Mouse (Mus musculus) megakaryocyte, embryonic 14.5 days (primary cell): ENCODE data around the gene Prr5l. TPM values are rescaled to one million over a fixed set of nuclear protein-coding genes. Genes with fewer than 3 reads are reported as not detected.

Experiments used
- H3K27me3 ChIP-seq: replicated peaks from 2 replicates; pipeline ENCODE3; 2012; ENCODE audit warnings: inconsistent platforms
- H3K36me3 ChIP-seq: replicated peaks from 2 replicates; pipeline ENCODE3; 2012; ENCODE audit warnings: low read length, inconsistent platforms, mixed read lengths
- H3K4me1 ChIP-seq: 2 replicates; pipeline ENCODE4 v1.6.1; 2012; ENCODE audit warnings: inconsistent platforms
- H3K4me3 ChIP-seq: replicated peaks from 2 replicates; pipeline ENCODE3; 2012; ENCODE audit warnings: moderate library complexity, mild to moderate bottlenecking, inconsistent platforms
- H3K9me3 ChIP-seq: 2 replicates; pipeline ENCODE4 v1.6.1; 2012; ENCODE audit warnings: inconsistent platforms
- FLI1 ChIP-seq: IDR thresholded peaks from 2 replicates; pipeline ENCODE4 v1.6.1; 2012; ENCODE audit warnings: low read length, inconsistent platforms, mixed read lengths
- GATA1 ChIP-seq: IDR thresholded peaks from 3 replicates; pipeline ENCODE4 v1.6.1; 2012; ENCODE audit warnings: mixed read lengths, low read length, inconsistent platforms, borderline replicate concordance
- polyA plus RNA-seq: library from polyadenylated mRNA; stranded (reverse); fragments of >175 nt; gene quantifications from 2 replicates; pipeline ENCODE4 v1.2.3, GENCODE M21; 2012; ENCODE audit warnings: low replicate concordance; ENCODE audit not compliant: insufficient read depth

Gene Prr5l
- polyA plus RNA-seq, 1 experiment = 44.1 TPM

GRCm38 (mm10) chr2:101684421-101684820, 198.4 kb downstream of the Prr5l start:
- no peak for TF ChIP-seq GATA1
- TF ChIP-seq FLI1 = no peak
- H3K36me3 ChIP-seq = peaks cover 79% of the 10 kb centered on the region

GRCm38 (mm10) chr2:101679164-101679784, 203.6 kb downstream of the Prr5l start:
- peaks cover 4% of the 10 kb centered on the region for H3K27me3 ChIP-seq
- no peaks in the 10 kb centered on the region for H3K9me3 ChIP-seq
- peaks cover 35% of the 10 kb centered on the region for H3K4me1 ChIP-seq
- peak overlapping the region; percentile 96 for H3K4me3 ChIP-seq
- TF ChIP-seq FLI1 (no peak), GATA1 (no peak)
- H3K36me3 ChIP-seq = peaks cover 29% of the 10 kb centered on the region

More at GRCm38 (mm10) chr2:101684421-101684820, 198.4 kb downstream of the Prr5l start:
- no peaks in the 10 kb centered on the region for H3K9me3 ChIP-seq
- no peak overlapping the region for H3K4me3 ChIP-seq
- H3K27me3 ChIP-seq = no peaks in the 10 kb centered on the region
- peaks cover 25% of the 10 kb centered on the region for H3K4me1 ChIP-seq

GRCm38 (mm10) chr2:101678236-101679021, 204.4 kb downstream of the Prr5l start, which contains the start of gene Traf6:
Gene Traf6 (plus strand): TSS chr2:101678429.
- no peak for TF ChIP-seq GATA1
- TF ChIP-seq FLI1 = no peak
- H3K4me3 ChIP-seq = peak within 1 kb of the TSS; percentile 96
- H3K27me3 ChIP-seq = peaks cover 6% of the 10 kb centered on the region
- no peaks in the 10 kb centered on the region for H3K9me3 ChIP-seq
- H3K4me1 ChIP-seq = peaks cover 35% of the 10 kb centered on the region
- H3K36me3 ChIP-seq = peaks cover 20% of the 10 kb centered on the region

GRCm38 (mm10) chr2:101673547-101673946, 209.3 kb downstream of the Prr5l start:
- no peaks in the 10 kb centered on the region for H3K36me3 ChIP-seq
- H3K4me1 ChIP-seq = peaks cover 10% of the 10 kb centered on the region
- peaks cover 12% of the 10 kb centered on the region for H3K27me3 ChIP-seq

GRCm38 (mm10) chr2:101668751-101669150, 214.1 kb downstream of the Prr5l start:
- Histone ChIP-seq H3K9me3 (peaks cover 7% of the 10 kb centered on the region), H3K4me3 (no peak overlapping the region), H3K4me1 (peaks cover 14% of the 10 kb centered on the region), H3K36me3 (no peaks in the 10 kb centered on the region), H3K27me3 (peaks cover 10% of the 10 kb centered on the region)
- no peak for TF ChIP-seq GATA1
- TF ChIP-seq FLI1 = no peak

More at GRCm38 (mm10) chr2:101673547-101673946, 209.3 kb downstream of the Prr5l start:
- no peak for TF ChIP-seq FLI1
- TF ChIP-seq GATA1 = no peak
- peaks cover 7% of the 10 kb centered on the region for H3K9me3 ChIP-seq
- no peak overlapping the region for H3K4me3 ChIP-seq

GRCm38 (mm10) chr2:101665703-101666092, 217.1 kb downstream of the Prr5l start:
- Histone ChIP-seq H3K27me3 (peaks cover 7% of the 10 kb centered on the region), H3K36me3 (no peaks in the 10 kb centered on the region), H3K4me1 (peaks cover 17% of the 10 kb centered on the region), H3K9me3 (peaks cover 7% of the 10 kb centered on the region), H3K4me3 (no peak overlapping the region)
- no peak for TF ChIP-seq FLI1
- no peak for TF ChIP-seq GATA1

GRCm38 (mm10) chr2:101665058-101665702, 217.6 kb downstream of the Prr5l start:
- TF ChIP-seq FLI1 = no peak
- no peak for TF ChIP-seq GATA1
- Histone ChIP-seq H3K27me3 (peaks cover 7% of the 10 kb centered on the region), H3K36me3 (no peaks in the 10 kb centered on the region), H3K4me1 (peaks cover 17% of the 10 kb centered on the region), H3K4me3 (peak overlapping the region; percentile 47), H3K9me3 (peaks cover 7% of the 10 kb centered on the region)

Other genes starting within 250 kb of the Prr5l start
- not detected in 2 replicates for gene Rag1, start 233.5 kb downstream of the Prr5l start, polyA plus RNA-seq
- 3.8 TPM in 1 of 2 replicates, not detected in the other for gene B230118H07Rik, start 233.5 kb downstream of the Prr5l start, polyA plus RNA-seq
- 0.35 and 0.78 TPM in 2 replicates for gene Traf6, start 204.6 kb downstream of the Prr5l start, polyA plus RNA-seq
- 49.6 and 63.0 TPM in 2 replicates for gene Commd9, start 3.2 kb upstream of the Prr5l start, polyA plus RNA-seq